Mouse (Mus musculus) olfactory bulb, adult 2 months (tissue): ENCODE measurements at regions not wholly inside any gene's neighbourhood (a gene's known extent, or its start where the extent isn't known, plus 50 kb on each side); places are given as distances from the start of the nearest gene placed in this dataset.

Experiments
- CTCF ChIP-seq: fragments of 200-500 bp; IDR thresholded peaks from 2 replicates; pipeline ENCODE4 v1.5.1; 2012; ENCODE audit warnings: low read depth, mild to moderate bottlenecking, low read length, moderate library complexity; ENCODE audit not compliant: insufficient read depth
- POLR2A ChIP-seq: fragments of 200-500 bp; IDR thresholded peaks from 2 replicates; pipeline ENCODE4 v1.6.1; 2012; ENCODE audit warnings: mild to moderate bottlenecking, low read depth, low read length, moderate library complexity; ENCODE audit not compliant: insufficient read depth

- TF ChIP-seq CTCF = no peak
- TF ChIP-seq POLR2A = no peak
These were observed 93.3 kb upstream of the Cd180 start for GRCm38 (mm10) chr13:102600026-102600425.
